13 mouse cellular contexts compared by ENCODE assay signal in the genomic region with DNA sequence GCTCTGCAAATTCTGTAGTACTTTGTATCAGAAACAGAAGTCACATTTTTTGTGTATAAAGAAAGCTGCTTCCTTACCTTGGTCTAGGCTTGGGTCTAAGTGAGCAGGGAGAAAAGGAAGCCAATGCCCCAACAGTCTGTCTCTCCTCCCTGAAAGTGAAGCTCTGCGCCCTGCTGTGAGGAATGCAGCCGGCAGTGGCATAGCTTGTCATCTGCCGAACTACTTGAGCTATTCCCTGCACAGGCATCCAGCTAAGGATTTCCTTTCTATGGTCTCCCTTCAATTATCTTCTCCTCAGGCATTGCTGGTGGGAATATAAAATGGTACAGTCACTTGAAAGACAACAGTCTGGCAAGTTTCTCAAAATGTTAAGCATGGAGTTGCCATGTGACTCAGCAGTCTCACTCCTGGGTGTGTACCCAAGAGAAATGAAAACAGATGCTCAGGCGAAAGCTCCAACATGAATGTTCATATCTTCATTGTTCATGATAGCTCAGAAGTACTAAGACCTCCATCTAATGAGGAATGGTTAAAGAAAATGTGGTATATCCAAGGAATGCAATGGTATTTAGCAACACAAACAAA.
DNase-seq lines count a peak whose midpoint lies in the region; ATAC-seq lines count a peak whose summit lies in the region.
"Had no signal": no experiment of that assay in that cellular context is flagged by ENCODE, and none has a peak within 500 bp of the region (broad histone marks: within the 10 kb centered on the region; RNA-seq: fewer than 3 reads in every experiment).

No protein-coding gene starts in this region.

- intact Hi-C loops in heart, postnatal 25 days (cut with DNase I) = no loop called here

- ATAC-seq in cerebellum, adult (ENCODE audit: insufficient number of reproducible peaks, low FRiP score, low TSS enrichment) = no peak; the same call in 1 of the 2 replicates
- ATAC-seq: liver, postnatal 0 days had no signal

- DNase-seq in cerebellum, postnatal 25 days = peak; percentile 40 to 57
- DNase-seq in heart, postnatal 4 days = peak; percentile 8
- DNase-seq in heart, postnatal 25 days (ENCODE audit: low spot score) = no peak
- DNase-seq in NIH3T3 (ENCODE audit: low read depth) = peak; percentile 68
- DNase-seq in fibroblast of lung, adult 2 months (ENCODE audit: low read depth) = peak; percentile 34
- DNase-seq in thymus, postnatal 25 days = no peak
- DNase-seq: gastrocnemius, postnatal 10 days; kidney, adult 18-20 months; kidney, postnatal 36 days; liver, postnatal 0 days; lung, postnatal 4 days; right cerebral cortex, adult 18-20 months had no signal

Comparison
In these comparisons a context has a peak if more than half of its experiments do, and no peak if none do; other contexts are left out.
1. DNase-seq: peak in cerebellum, postnatal 25 days (2 of 2), heart, postnatal 4 days (single experiment), NIH3T3 (single experiment) and fibroblast of lung, adult 2 months (single experiment); none in heart, postnatal 25 days (single experiment) and thymus, postnatal 25 days (single experiment).